Mouse (Mus musculus): ENCODE results near the gene Adamts3. TPM values are rescaled to one million over a fixed set of nuclear protein-coding genes. Genes with fewer than 3 reads are reported as not detected.

Adamts3 gene
- polyA plus RNA-seq (2017; shearing (Covaris generic)): not detected

DNA sequence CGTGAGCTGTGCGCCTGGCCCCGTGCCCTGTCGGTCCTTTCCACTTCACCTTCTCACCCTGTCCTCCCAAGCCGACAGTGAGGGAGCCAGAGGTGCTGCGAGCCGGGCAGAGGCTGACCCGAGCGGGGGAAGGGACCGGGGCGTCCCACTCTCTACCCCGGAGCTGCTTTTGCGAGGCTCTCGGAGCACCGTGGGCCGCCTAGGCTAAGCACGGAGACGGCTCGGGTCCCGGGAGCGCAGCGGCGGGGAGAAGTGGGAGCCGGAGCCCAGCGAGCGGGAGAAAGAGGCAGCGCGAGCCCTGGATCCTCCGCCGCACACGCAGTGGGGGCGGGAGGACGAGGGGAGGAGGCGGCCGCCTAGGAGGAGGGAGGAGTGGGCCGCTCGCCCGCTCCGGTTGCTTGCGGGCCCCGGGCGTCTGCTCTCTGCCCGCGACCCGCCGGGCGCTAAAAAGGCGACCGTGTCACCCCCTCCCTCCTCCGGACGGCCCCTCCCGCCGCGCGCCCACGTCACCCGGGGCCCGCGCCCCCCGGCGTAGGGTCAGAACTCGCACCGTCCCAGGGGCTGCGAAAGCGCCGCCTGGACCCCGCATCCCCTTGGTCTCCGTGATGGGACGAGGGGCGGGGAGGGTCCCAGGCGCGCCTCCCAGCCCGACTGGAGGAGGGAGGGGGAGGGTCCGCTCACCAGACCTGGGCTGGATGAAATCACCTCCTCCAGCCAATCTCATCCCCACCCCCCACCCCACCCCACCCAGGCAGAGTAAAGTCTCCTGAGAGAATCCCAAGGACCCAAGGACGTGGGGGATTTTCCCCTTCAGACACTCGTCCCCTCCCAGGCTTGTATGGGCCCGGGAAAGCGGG lies at the start of gene Adamts3:
Gene Adamts3, minus strand, starts transcription at position 284 of the 857 bp plus-strand sequence.
- peak; percentile 41 for ATAC-seq

DNA sequence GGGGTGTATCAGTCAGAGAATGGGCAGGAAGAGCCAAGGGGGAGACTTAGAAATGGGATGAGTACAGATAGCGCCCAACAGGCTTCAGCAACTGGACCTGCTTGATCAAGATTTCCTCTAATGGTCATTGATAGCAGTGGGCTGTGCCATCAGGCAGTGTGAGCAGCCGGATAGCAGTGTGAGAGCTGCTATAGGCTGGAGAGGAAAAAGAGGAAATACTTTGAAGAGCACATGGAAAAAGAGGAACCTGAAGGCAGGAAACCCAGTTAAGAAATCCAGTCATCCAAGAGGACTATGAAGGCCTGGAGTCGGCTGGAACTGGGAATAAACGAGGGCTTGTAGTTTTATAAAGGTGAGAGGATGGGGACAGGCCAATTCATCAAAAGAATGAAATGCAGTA lies 48.4 kb upstream of the Adamts3 start:
- no peak for ATAC-seq

DNA sequence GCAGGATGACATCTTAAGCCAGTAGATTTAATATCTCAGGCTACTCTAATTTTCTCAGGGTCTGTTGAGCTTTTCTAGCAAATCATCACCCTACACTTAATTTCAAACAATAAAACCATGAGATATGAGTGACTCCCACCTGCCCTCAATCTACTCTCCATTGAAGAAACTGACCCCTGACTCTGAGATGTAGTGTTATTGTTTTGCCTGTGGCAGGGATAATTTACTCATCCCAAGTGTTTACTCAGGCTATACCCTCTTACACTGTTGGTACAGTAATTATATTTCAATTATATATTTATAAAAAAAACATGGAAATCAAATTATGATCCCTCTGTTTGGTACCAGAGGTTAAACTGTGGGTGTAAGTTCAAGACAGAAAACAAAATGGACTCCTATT lies 29.2 kb upstream of the Adamts3 start:
- no peak for ATAC-seq

- ATAC-seq: no peak
Observed at GRCm38 (mm10) chr5:89911950-89912349, 28.8 kb upstream of the Adamts3 start.

DNA sequence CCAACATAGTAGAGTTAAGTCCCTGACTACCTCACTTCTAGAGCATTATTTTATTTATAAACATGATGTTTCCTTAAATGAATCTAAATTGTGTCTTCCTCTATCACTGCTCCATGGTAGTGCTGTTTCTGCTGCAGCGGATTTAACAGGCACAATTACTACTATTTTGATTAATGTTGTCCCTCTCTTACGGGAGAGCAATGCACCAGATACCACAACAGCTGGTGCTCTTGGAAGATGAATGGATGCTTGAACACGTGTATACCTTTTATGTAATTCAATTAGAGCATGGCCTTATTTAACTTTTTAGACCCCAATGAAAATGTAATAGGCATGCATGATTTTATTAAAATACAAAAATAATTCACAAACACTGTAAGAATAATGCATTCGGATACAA lies 28.4 kb upstream of the Adamts3 start:
- ATAC-seq: no peak

GRCm38 (mm10) chr5:89906884-89907431 lies 23.8 kb upstream of the Adamts3 start:
- no peak for ATAC-seq

DNA sequence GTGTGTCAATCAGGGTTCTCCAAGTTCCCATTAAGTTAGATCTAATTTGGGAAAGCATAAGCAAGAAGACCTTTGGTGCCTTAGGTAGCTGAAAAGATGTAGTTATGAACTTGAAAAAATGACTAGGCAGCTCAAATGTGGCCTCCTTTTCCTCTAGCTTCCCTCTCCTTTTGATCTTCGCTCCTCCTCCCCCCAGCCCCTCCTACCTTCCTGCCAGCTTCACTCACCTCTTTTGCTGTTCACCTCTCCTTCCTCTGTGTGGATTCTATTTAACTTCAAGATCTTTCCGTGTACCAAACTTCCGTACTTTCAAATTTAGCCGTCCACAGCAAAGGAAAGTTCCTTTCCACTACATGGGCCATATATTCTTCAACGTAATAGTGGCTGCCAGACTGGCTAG lies 17.9 kb upstream of the Adamts3 start:
- no peak for ATAC-seq

- no peak for ATAC-seq
Observed at GRCm38 (mm10) chr5:89897495-89897894, 14.4 kb upstream of the Adamts3 start.

DNA sequence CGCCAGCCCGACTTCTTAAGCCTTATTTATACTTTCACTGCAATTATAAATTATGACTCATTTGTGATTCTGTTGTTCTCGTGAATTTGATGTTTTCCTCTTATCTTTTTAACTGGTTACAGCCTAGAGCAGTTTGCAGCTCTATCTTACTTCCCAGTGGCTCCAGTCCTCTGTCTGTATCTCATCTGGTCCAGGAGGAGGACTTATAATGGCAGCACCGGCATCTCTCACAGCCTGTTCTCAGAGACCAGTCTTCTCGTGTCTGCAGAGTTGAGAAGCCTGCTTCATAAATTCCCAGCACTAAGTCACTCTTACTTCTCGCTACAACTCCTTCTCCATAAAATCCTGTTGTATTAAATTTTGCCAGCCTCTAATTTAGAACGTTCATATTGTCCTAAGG lies 12.4 kb upstream of the Adamts3 start:
- ATAC-seq: no peak

DNA sequence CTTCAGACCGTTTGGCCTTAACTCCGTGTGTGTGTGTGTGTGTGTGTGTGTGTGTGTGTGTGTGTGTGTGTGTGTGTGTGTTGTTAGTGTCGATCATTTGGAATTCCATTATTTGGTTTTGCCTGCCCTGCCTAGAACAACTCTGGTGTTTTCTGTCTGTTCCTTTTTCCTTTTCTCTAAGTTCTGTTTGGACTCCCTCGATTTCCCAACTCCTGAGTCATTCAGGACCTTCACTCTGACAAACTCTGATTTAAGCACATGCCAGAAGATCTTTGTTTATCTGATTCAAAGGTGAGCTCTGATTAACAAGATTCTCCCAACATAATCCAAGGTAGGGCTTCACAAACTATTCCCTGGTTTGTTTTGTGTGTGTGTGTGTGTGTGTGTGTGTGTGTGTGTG lies 1.9 kb upstream of the Adamts3 start:
- ATAC-seq: no peak

DNA sequence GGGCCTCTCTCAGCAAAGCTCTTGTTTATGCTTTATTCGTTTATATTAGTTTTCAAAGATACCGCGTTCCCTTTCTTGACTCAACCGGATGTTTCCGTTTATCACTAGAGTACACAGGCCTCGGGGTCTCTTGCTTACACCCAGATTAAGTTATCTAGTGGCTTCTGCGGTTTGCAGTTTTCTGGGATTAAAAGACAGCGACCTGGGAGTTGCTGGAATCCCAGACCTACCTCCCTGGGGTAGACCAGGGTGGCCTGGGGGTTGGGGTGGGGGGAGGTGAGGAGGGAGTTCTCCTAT lies 722 bp upstream of the Adamts3 start:
- ATAC-seq: no peak

GRCm38 (mm10) chr5:89882091-89882734 lies 921 bp downstream of the Adamts3 start:
- ATAC-seq: peak; percentile 60

DNA sequence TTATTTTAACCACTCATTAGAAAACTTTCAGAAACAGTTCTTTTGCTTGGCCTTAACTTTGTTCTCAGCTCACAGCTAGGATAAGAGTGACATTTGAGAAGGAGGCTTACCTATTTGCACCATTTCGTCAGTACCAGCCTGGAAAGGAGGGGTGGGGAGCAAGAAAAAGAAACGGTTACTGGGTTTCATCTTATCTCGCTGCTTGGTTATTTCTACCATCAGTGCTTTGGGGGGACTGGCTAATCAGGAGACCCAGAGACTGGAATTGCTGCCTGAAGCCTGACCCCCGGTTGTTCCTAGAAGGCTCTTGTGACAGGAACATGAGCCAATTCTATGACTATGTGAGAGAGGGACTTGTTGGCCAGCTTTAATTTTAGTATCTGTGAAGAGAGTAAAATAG lies 1.7 kb downstream of the Adamts3 start:
- ATAC-seq: no peak

DNA sequence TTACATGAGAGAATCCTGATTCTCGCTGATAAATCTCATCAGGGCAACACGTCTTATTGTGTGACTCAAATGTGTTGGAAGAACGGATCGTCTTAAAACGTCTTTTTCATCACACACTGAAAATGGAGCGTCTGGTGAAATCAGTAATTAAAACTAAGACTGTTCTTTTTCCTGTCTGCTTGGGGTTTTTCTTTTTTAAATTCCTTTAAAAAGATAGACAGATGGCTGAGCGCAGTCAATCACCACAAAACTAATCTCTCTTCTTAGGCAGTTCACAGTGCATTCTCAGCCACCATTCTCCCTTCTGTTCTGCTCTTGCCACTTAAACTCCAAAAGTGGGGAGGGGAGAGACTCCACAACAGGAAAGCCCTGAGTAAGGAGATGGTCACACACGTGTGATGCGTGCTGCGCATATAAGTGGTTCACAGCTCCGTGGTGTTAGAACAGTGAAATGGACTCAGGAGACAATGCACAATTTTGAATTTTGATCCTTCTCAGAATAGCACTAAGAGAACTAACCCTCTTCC lies 4.2 kb downstream of the Adamts3 start:
- ATAC-seq: no peak

- no peak for ATAC-seq
Observed at GRCm38 (mm10) chr5:89872661-89873060, 10.5 kb downstream of the Adamts3 start.

DNA sequence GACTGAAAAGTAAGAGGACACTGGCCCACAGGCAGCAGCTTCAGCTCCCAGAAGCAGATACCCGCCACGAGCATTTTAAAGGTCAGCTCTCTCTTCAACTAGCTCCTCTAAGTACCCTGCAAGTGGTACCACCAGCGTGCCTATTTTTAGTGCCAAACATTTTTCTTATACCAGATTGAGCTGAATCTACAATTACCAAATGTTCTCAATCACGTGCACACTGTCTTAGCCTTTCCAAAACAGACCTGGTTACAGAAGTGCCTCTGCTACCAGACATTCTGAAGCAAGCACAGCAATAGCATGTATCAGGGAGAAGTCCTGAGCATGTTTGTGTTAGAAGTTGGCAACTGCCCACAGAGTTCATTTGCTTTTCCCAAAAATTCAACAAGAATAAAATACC lies 23.5 kb downstream of the Adamts3 start:
- no peak for ATAC-seq

GRCm38 (mm10) chr5:89858837-89859236 lies 24.3 kb downstream of the Adamts3 start:
- no peak for ATAC-seq

DNA sequence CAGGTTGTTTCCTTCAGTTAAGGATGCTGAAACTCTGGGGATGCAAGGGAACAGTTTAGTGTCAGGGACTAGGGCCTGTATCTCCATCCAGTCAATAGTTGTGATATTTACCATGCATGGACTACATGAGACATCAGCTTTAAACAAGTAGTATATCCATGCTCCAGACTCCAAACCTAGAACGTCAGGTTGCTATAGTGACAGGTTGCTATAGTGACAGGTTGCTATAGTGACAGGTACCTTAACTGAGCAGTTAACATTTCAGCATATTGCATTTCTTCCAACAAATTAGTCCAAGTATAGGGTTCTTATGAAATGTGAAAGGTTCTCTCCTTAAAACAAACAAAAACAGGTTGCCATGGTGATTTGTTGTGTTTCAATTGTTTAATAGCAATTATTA lies 36.6 kb downstream of the Adamts3 start:
- no peak for ATAC-seq

GRCm38 (mm10) chr5:89844354-89844753 lies 38.8 kb downstream of the Adamts3 start:
- no peak for ATAC-seq

DNA sequence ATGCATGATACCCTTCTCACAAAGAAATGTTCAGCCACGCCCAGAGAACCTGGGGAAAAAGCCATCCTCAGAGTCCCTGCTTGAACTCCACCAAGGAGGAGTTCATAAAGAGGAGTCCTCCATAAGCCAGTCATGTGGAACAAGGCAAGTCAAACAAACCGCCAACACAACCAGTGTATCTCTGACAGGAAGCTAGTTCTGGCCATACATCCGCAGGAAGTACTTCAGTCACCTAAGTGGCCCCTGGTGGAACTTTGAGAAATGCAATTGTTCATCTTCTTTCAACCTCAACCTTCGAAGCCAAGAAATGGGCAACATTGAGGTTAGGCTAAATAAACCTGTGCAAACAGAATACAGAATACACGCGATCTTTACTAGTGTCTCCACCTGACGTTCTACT lies 39.7 kb downstream of the Adamts3 start:
- no peak for ATAC-seq

DNA sequence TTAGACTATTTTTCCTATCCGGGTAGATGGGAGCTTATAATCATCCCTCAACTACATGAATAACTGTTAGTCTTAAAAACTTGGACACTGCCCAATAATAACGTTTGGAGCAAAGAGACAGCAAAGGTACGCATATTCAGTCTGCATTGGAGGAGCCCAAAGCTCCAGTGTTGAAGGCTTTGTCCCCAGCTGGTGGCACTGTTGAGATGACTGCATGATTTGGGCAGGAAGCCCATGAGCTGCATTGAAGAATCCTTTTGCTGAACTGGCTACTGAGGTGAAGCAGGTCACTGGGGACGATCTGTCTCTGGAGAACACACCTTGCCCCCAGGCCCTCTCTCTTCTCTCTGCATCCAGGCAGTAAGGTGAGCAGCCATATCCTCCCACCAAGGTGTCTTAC lies 43.5 kb downstream of the Adamts3 start:
- no peak for ATAC-seq

DNA sequence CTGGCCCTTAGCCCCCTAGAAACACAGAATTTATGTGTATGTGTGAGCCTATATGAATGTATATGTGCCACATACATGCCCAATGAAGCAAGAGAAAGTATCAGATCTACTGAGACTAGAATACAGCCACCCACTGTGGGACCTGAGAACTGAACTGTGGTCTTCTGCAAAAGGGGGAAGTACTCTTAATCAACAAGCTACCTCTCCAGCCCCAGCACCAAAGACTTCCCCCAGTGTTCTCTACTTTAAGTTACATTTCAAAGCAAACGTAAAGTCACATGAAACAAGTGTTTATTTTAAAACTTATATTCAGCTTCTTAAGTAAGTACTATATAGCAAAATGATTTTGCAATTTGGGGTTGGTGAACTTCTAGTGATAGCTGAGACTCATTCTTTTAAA lies 62.0 kb downstream of the Adamts3 start:
- no peak for ATAC-seq

DNA sequence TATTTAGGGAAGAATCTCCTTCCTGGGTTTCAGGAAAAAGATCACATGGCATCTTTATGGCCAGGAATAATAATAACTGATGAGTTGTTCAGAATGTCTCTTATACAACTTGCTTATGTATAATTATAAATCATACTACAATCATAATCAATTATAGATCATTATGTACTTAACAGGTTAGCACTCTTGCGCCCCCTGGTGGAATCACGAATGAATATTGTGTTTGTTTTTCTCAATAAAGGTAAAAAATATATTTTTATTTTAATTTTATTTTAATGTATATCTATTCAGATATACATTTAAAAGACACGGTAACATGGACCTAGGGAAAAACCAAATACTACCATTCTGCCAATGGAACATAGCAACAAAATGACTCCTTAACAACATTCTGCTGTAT lies 63.6 kb downstream of the Adamts3 start:
- ATAC-seq: no peak

GRCm38 (mm10) chr5:89816610-89817009 lies 66.5 kb downstream of the Adamts3 start:
- no peak for ATAC-seq
